ENCODE assay signal across 9 mouse cellular contexts in the genomic region with DNA sequence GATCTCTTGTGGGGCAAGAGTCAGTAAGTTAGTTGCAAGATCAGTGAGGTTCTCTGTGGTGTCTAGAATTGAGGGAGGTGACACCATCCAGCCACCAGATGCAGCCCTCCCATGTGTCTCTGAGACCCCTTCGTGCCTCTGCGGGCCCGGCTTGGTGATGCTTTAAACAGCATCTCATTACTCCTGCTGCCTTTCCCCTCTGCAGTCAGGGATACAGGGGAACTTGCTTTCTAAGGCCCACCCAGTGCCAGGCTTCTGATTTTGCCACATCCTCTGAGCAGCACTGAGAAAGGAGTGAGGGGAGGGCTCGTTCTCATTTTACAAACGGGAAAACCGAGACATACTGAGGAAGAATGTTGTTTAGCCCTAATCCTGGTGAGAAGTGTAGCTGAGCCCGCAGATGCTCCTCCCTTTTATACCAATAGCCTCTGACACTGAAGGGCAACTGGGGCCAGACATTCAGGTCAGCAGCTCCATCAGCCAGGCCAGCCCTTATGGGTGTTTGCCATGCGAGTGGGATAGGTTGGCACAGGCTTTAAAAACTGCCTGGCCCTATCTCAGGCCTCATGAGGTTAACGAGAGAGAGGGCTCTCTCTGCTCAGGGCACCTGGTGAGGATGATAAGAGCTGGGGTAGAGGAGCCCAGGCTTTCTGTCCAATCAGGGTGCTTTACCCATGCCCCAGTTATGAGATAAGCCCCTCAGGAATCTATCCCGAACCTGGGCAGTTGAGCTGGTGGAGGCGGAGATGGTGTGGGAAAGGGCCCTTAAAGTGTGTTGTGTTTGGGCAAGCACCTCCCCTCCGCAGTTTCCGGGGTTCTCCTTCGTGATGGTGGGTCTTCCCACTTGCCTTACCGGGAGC. TPM values are rescaled to one million over a fixed set of nuclear protein-coding genes. Genes with fewer than 3 reads are reported as not detected.
DNase-seq lines count a peak whose midpoint lies in the region; ATAC-seq and TF ChIP-seq lines count a peak whose summit lies in the region.
"Had no signal": no experiment of that assay in that cellular context is flagged by ENCODE, and none has a peak within 500 bp of the region (broad histone marks: within the 10 kb centered on the region; RNA-seq: fewer than 3 reads in every experiment).

No protein-coding gene starts in this region.

- H3K4me3 ChIP-seq in G1E (ENCODE audit: low read depth, low read length) = peak overlapping the region; percentile 75
- peak overlapping the region; percentile 49 for H3K4me3 ChIP-seq in heart, postnatal 0 days (ENCODE audit: low read depth, low read length)
- peak overlapping the region; percentile 81 for H3K4me3 ChIP-seq in liver, postnatal 0 days (ENCODE audit: low read depth, low read length)

- TF ChIP-seq CTCF in G1E (IDR thresholded peaks at IDR 0.05; ENCODE audit: low read depth, low read length) = no peak
- no peak for TF ChIP-seq CTCF in heart, postnatal 0 days (IDR thresholded peaks at IDR 0.05; ENCODE audit: low read depth)
- TF ChIP-seq CTCF in liver, postnatal 0 days (IDR thresholded peaks at IDR 0.05; ENCODE audit: low read depth) = no peak

- 0 out of 2 replicates have a peak overlapping the region, but pooled peaks have one; percentile 17 for H3K27ac ChIP-seq in heart, postnatal 0 days (ENCODE audit: low read depth)
- peak overlapping the region; percentile 98 for H3K27ac ChIP-seq in liver, postnatal 0 days (ENCODE audit: low read depth)

- no peak for TF ChIP-seq EP300 in heart, postnatal 0 days (IDR thresholded peaks at IDR 0.05; ENCODE audit: low read depth)
- TF ChIP-seq EP300 in liver, postnatal 0 days (IDR thresholded peaks at IDR 0.05; ENCODE audit: low read depth) = peak; percentile 99

- peak; percentile 100 for DNase-seq in G1E (ENCODE audit: low spot score)
- peak; percentile 93 for DNase-seq in c-Kit-negative CD71-positive TER-119-positive erythroid progenitor cells, embryonic 14.5 days (ENCODE audit: low read depth, low spot score)
- DNase-seq in heart, postnatal 0 days (ENCODE audit: low spot score) = no peak
- DNase-seq in liver, postnatal 0 days = peak; percentile 77
- DNase-seq in left cerebral cortex, adult 8-10 months (ENCODE audit: low spot score in 2 of 2) = no peak
- DNase-seq in right cerebral cortex, adult 2 months (ENCODE audit: low spot score in 2 of 2) = no peak
- DNase-seq in Muller cell, postnatal 12 days (ENCODE audit: inconsistent ontology term) = no peak
- DNase-seq in frontal cortex, postnatal 25 days (ENCODE audit: low spot score in 2 of 2) = no peak

- ATAC-seq in G1E (ENCODE audit: extremely low read depth, insufficient number of reproducible peaks, low FRiP score, poor library complexity, severe bottlenecking) = peak; percentile 79
- no peak for ATAC-seq in heart, postnatal 0 days (ENCODE audit: insufficient read depth, low read depth)
- ATAC-seq in liver, postnatal 0 days = peak; percentile 88

- peak overlapping the region; percentile 70 for H3K4me2 ChIP-seq in heart, postnatal 0 days (ENCODE audit: low read depth, low read length)
- H3K4me2 ChIP-seq in liver, postnatal 0 days (ENCODE audit: low read depth, low read length) = peak overlapping the region; percentile 76

- no peaks in the 10 kb centered on the region; the same call in 1 of the 2 replicates for H3K27me3 ChIP-seq in G1E (ENCODE audit: insufficient read depth, low read length)
- H3K27me3 ChIP-seq in heart, postnatal 0 days (ENCODE audit: control insufficient read depth, insufficient read depth, low read length) = peaks cover 76% of the 10 kb centered on the region
- no peaks in the 10 kb centered on the region for H3K27me3 ChIP-seq in liver, postnatal 0 days (ENCODE audit: insufficient read depth, low read length)

- H3K9me3 ChIP-seq in G1E (replicated peaks) = peaks cover 3% of the 10 kb centered on the region
- no peaks in the 10 kb centered on the region for H3K9me3 ChIP-seq in heart, postnatal 0 days (replicated peaks; ENCODE audit: control insufficient read depth, low read length)
- no peaks in the 10 kb centered on the region for H3K9me3 ChIP-seq in liver, postnatal 0 days (ENCODE audit: low read length)

- peak overlapping the region; percentile 58 for H3K9ac ChIP-seq in heart, postnatal 0 days (replicated peaks; ENCODE audit: low read depth, low read length)
- peak overlapping the region; percentile 91 for H3K9ac ChIP-seq in liver, postnatal 0 days (replicated peaks)

- WGBS in heart, postnatal 0 days = 34% methylated on average over 15 of the region's 15 CpGs
- WGBS in liver, postnatal 0 days (ENCODE audit: insufficient replicate concordance) = 16% methylated on average over 15 of the region's 15 CpGs

- peaks cover 46% of the 10 kb centered on the region for H3K36me3 ChIP-seq in G1E (replicated peaks)
- H3K36me3 ChIP-seq in heart, postnatal 0 days (replicated peaks; ENCODE audit: control insufficient read depth, insufficient read depth, low read length) = no peaks in the 10 kb centered on the region
- H3K36me3 ChIP-seq in liver, postnatal 0 days (replicated peaks; ENCODE audit: insufficient read depth, low read length) = peaks cover 38% of the 10 kb centered on the region

- H3K4me1 ChIP-seq in G1E (ENCODE audit: insufficient read depth, low read depth, low read length) = peaks cover 91% of the 10 kb centered on the region
- H3K4me1 ChIP-seq in heart, postnatal 0 days (ENCODE audit: control insufficient read depth, insufficient read depth) = peaks cover 7% of the 10 kb centered on the region; the same call in 1 of the 2 replicates
- peaks cover 55% of the 10 kb centered on the region for H3K4me1 ChIP-seq in liver, postnatal 0 days (ENCODE audit: insufficient read depth)

RNA-seq across cellular contexts. Expression of a gene that starts 1.0 kb away (rescaled TPM):
- total RNA-seq in G1E (2014; fragmentation: Nextera tagmentation) = 82.1 and 94.7 TPM in 2 replicates
- total RNA-seq in G1E (2017) = 83.6 and 101 TPM in 2 replicates
- 66.3 and 123 TPM in 2 replicates for polyA plus RNA-seq in G1E (2012)
- 12.5 and 14.8 TPM in 2 replicates for total RNA-seq in heart, postnatal 0 days (2014; rRNA removed; ENCODE audit: low replicate concordance)
- polyA plus RNA-seq in heart, postnatal 0 days (2015; fragmentation: Nextera tagmentation; extraction: Ambion mirVana) = 8.9 and 9.5 TPM in 2 replicates
- 72.0 and 79.5 TPM in 2 replicates for polyA plus RNA-seq in liver, postnatal 0 days (2015; fragmentation: Nextera tagmentation; extraction: Ambion mirVana)
- 1 to 10 TPM in 1 of 4 experiments, under 1 TPM in 3; 0.44 to 1.3 (median 0.68) TPM for total RNA-seq in left cerebral cortex, adult 8-10 months (2022)

RNA-seq across cellular contexts. Expression of a gene that starts 26.4 kb away (rescaled TPM):
- total RNA-seq in G1E (2014; fragmentation: Nextera tagmentation) (not detected in 2 replicates), G1E (2017) (0.27 TPM in 1 of 2 replicates, not detected in the other)
- not detected in 2 replicates for polyA plus RNA-seq in G1E (2012)
- 7.9 and 51.6 TPM in 2 replicates for total RNA-seq in heart, postnatal 0 days (2014; rRNA removed; ENCODE audit: low replicate concordance)
- polyA plus RNA-seq in heart, postnatal 0 days (2015; fragmentation: Nextera tagmentation; extraction: Ambion mirVana) = 8.5 and 9.8 TPM in 2 replicates
- 13.7 TPM in 2 replicates for polyA plus RNA-seq in liver, postnatal 0 days (2015; fragmentation: Nextera tagmentation; extraction: Ambion mirVana)
- 1 to 10 TPM; 1.7 to 2.5 (median 2.0) TPM for total RNA-seq in left cerebral cortex, adult 8-10 months (2022)

RNA-seq across cellular contexts. Expression of a gene that starts 36.6 kb away (rescaled TPM):
- total RNA-seq in G1E (2014; fragmentation: Nextera tagmentation) (not detected in 2 replicates), G1E (2017) (not detected in 2 replicates)
- not detected in 2 replicates for polyA plus RNA-seq in G1E (2012)
- not detected in 2 replicates for total RNA-seq in heart, postnatal 0 days (2014; rRNA removed; ENCODE audit: low replicate concordance)
- not detected in 2 replicates for polyA plus RNA-seq in heart, postnatal 0 days (2015; fragmentation: Nextera tagmentation; extraction: Ambion mirVana)
- 0.22 TPM in 2 replicates for polyA plus RNA-seq in liver, postnatal 0 days (2015; fragmentation: Nextera tagmentation; extraction: Ambion mirVana)
- total RNA-seq in left cerebral cortex, adult 8-10 months (2022) = 1 to 10 TPM; 2.4 to 4.8 (median 3.5) TPM
- total RNA-seq: heart, postnatal 36 days had no signal

RNA-seq across cellular contexts. Expression of a gene that starts 42.4 kb away (rescaled TPM):
- not detected in 2 replicates for total RNA-seq in G1E (2014; fragmentation: Nextera tagmentation)
- total RNA-seq in G1E (2017) = 0.11 TPM in 1 of 2 replicates, not detected in the other
- polyA plus RNA-seq in G1E (2012) = not detected in 2 replicates
- 4.0 and 4.3 TPM in 2 replicates for total RNA-seq in heart, postnatal 0 days (2014; rRNA removed; ENCODE audit: low replicate concordance)
- polyA plus RNA-seq in heart, postnatal 0 days (2015; fragmentation: Nextera tagmentation; extraction: Ambion mirVana) = 0.85 and 1.3 TPM in 2 replicates
- 0.49 and 0.54 TPM in 2 replicates for polyA plus RNA-seq in liver, postnatal 0 days (2015; fragmentation: Nextera tagmentation; extraction: Ambion mirVana)
- total RNA-seq in left cerebral cortex, adult 8-10 months (2022) = 1 to 10 TPM; 3.0 to 5.1 (median 3.8) TPM

Comparison
In these comparisons a context has a peak if more than half of its experiments do, and no peak if none do; other contexts are left out.
1. DNase-seq: peak in G1E (single experiment), c-Kit-negative CD71-positive TER-119-positive erythroid progenitor cells, embryonic 14.5 days (single experiment) and liver, postnatal 0 days (single experiment); none in heart, postnatal 0 days (single experiment), left cerebral cortex, adult 8-10 months (0 of 2), right cerebral cortex, adult 2 months (0 of 2), Muller cell, postnatal 12 days (single experiment) and frontal cortex, postnatal 25 days (0 of 2).
2. Peak in every context shown above with its lines, with median percentiles within 50 percentile points of each other: H3K4me3 ChIP-seq.